Mouse (Mus musculus) cerebellum, adult 2 months (tissue): ENCODE data around the gene Kcnj12.

ENCODE experiments used
- CTCF ChIP-seq: fragments of 200-500 bp; IDR thresholded peaks from 2 replicates; pipeline ENCODE4 v1.5.1; 2011; ENCODE audit warnings: low read depth, mild to moderate bottlenecking, control low read depth, low read length, moderate library complexity, borderline replicate concordance; ENCODE audit not compliant: insufficient read depth
- POLR2A ChIP-seq: fragments of 200-500 bp; IDR thresholded peaks from 2 replicates; pipeline ENCODE4 v1.6.1; 2011; ENCODE audit warnings: low read length, control low read depth, borderline replicate concordance; ENCODE audit not compliant: insufficient read depth

- TF ChIP-seq POLR2A (no peak), CTCF (no peak)
These were observed 67.8 kb downstream of the Kcnj12 start for GRCm38 (mm10) chr11:61090195-61090594.
